24 mouse cellular contexts compared by ENCODE assay signal in genomic region chr12:99073766-99074165, GRCm38 (mm10).
DNase-seq lines count a peak whose midpoint lies in the region; ATAC-seq and TF ChIP-seq lines count a peak whose summit lies in the region.
"Had no signal": no experiment of that assay in that cellular context is flagged by ENCODE, and none has a peak within 500 bp of the region (broad histone marks: within the 10 kb centered on the region; RNA-seq: fewer than 3 reads in every experiment).

No protein-coding gene starts in this region.

- ATAC-seq in megakaryocyte, adult 5-6 weeks (ENCODE audit: poor library complexity, severe bottlenecking): peak; percentile 78
- no peak for ATAC-seq in midbrain, embryonic 14.5 days (ENCODE audit: low FRiP score, low TSS enrichment)
- ATAC-seq: forebrain, embryonic 14.5 days; forebrain, embryonic 16.5 days; Patski had no signal

- no peak overlapping the region for H3K27ac ChIP-seq in midbrain, embryonic 14.5 days (replicated peaks; ENCODE audit: low read depth, low read length)
- H3K27ac ChIP-seq: embryonic facial prominence, embryonic 13.5 days; embryonic facial prominence, embryonic 15.5 days; forebrain, embryonic 10.5 days; forebrain, embryonic 12.5 days had no signal

- H3K27me3 ChIP-seq in C2C12 (ENCODE audit: control insufficient read depth, insufficient read depth, insufficient read length): no peaks in the 10 kb centered on the region
- no peaks in the 10 kb centered on the region for H3K27me3 ChIP-seq in midbrain, embryonic 14.5 days (ENCODE audit: control insufficient read depth, insufficient read depth, low read length)
- H3K27me3 ChIP-seq: embryonic facial prominence, embryonic 13.5 days; embryonic facial prominence, embryonic 15.5 days; Patski had no signal

- H3K4me1 ChIP-seq in midbrain, embryonic 14.5 days (ENCODE audit: control insufficient read depth, insufficient read depth, low read length): peaks cover 6% of the 10 kb centered on the region
- H3K4me1 ChIP-seq: embryonic facial prominence, embryonic 13.5 days; embryonic facial prominence, embryonic 15.5 days had no signal

- no peaks in the 10 kb centered on the region for H3K9me3 ChIP-seq in midbrain, embryonic 14.5 days (ENCODE audit: control insufficient read depth, low read length)
- H3K9me3 ChIP-seq: embryonic facial prominence, embryonic 13.5 days; embryonic facial prominence, embryonic 15.5 days; forebrain, embryonic 10.5 days; forebrain, embryonic 12.5 days had no signal

- H3K36me3 ChIP-seq in C2C12 (ENCODE audit: control insufficient read depth, insufficient read depth): no peaks in the 10 kb centered on the region
- no peaks in the 10 kb centered on the region for H3K36me3 ChIP-seq in midbrain, embryonic 14.5 days (ENCODE audit: control insufficient read depth, insufficient read depth, low read length)
- H3K36me3 ChIP-seq: embryonic facial prominence, embryonic 13.5 days; embryonic facial prominence, embryonic 15.5 days; forebrain, embryonic 10.5 days; forebrain, embryonic 12.5 days had no signal

- no peak for DNase-seq in midbrain, embryonic 14.5 days
- DNase-seq in T-cell, adult 2 months (ENCODE audit: low spot score): no peak
- DNase-seq in kidney, postnatal 4 days: no peak
- DNase-seq: adrenal gland, adult 2 months; adrenal gland, postnatal 10 days; adrenal gland, postnatal 25 days; B cell, adult 2 months; cerebellum, adult 11 months; cerebellum, adult 18-20 months; cerebellum, adult 8-10 months; cerebellum, adult 9-11 months; cerebellum, postnatal 14 days; cerebellum, postnatal 36 days; embryo, embryonic 11 days had no signal

- no peak overlapping the region for H3ac ChIP-seq in C2C12 (ENCODE audit: control insufficient read depth, insufficient read length, low read depth)

- no peak overlapping the region for H3K9ac ChIP-seq in midbrain, embryonic 14.5 days (replicated peaks; ENCODE audit: low read length)
- H3K9ac ChIP-seq: embryonic facial prominence, embryonic 13.5 days; embryonic facial prominence, embryonic 15.5 days; forebrain, embryonic 12.5 days had no signal

- no peak for TF ChIP-seq CTCF in C2C12 (IDR thresholded peaks at IDR 0.05; ENCODE audit: control insufficient read depth, insufficient read depth, insufficient read length)

- WGBS in midbrain, embryonic 14.5 days: 91% methylated on average over 5 of the region's 5 CpGs

- H3K79me2 ChIP-seq in C2C12 (ENCODE audit: control insufficient read depth, insufficient read depth): no peaks in the 10 kb centered on the region

- H3K4me2 ChIP-seq in midbrain, embryonic 14.5 days (ENCODE audit: low read length): no peak overlapping the region
- H3K4me2 ChIP-seq: embryonic facial prominence, embryonic 13.5 days; embryonic facial prominence, embryonic 15.5 days; forebrain, embryonic 12.5 days had no signal

- H3K4me3 ChIP-seq in C2C12 (ENCODE audit: insufficient read depth, poor library complexity, severe bottlenecking): no peak overlapping the region
- H3K4me3 ChIP-seq in midbrain, embryonic 14.5 days (replicated peaks; ENCODE audit: low read depth, low read length): no peak overlapping the region
- H3K4me3 ChIP-seq: embryonic facial prominence, embryonic 13.5 days; embryonic facial prominence, embryonic 15.5 days; erythroblast, embryonic 14.5 days; forebrain, embryonic 10.5 days; forebrain, embryonic 12.5 days had no signal

- H3K79me3 ChIP-seq in C2C12 (ENCODE audit: low read depth): no peaks in the 10 kb centered on the region

TF ChIP-seq in C2C12, 6 proteins besides CTCF, POLR2A, EP300 and RAD21:
- TF ChIP-seq MYOG (IDR thresholded peaks at IDR 0.05; ENCODE audit: control insufficient read depth, extremely low read depth, insufficient read length) (no peak), FOSL1 (IDR thresholded peaks at IDR 0.05; ENCODE audit: insufficient read depth, low read length, poor library complexity, severe bottlenecking) (no peak), USF1 (IDR thresholded peaks at IDR 0.05; ENCODE audit: low read depth) (no peak), MYOD1 (IDR thresholded peaks at IDR 0.05; ENCODE audit: control insufficient read depth, insufficient read length, low read depth) (no peak), MAX (IDR thresholded peaks at IDR 0.05) (no peak), CEBPB (IDR thresholded peaks at IDR 0.05; ENCODE audit: low read depth) (peak; percentile 60)
